8 mouse cellular contexts compared by ENCODE assay signal in the genomic region with DNA sequence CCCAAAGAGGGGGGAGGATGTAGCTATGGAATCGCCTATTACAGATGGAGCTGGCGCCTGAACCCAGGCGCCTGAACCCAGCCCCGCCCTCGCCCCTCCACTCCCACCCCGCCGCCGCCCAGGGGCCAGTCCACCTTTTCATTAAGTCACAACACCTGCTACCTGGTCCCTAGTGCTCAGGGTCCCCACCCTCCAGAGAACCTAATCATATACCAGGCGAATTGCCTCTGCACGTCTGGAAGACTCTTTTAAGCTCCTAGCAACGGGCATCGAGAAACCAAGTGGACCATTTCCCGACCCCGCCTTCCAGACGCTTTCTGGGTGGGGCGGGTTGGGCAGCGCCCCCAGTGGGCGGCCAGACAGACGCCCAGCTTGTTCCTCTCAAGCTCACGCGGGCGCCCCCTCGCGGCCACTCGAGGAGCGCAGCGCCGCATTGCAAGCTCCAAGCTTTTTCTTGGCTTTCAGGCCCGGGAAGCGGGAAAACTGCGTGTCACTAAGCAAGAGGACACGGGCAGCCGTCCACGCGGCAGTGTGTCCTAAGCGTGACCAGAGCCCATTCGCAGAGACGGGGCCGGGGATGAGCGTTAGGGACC. TPM values are rescaled to one million over a fixed set of nuclear protein-coding genes. Genes with fewer than 3 reads are reported as not detected.
DNase-seq lines count a peak whose midpoint lies in the region; ATAC-seq lines count a peak whose summit lies in the region.

No protein-coding gene starts in this region.

- no peaks in the 10 kb centered on the region for H3K36me3 ChIP-seq in hindbrain, embryonic 16.5 days (ENCODE audit: control insufficient read depth, insufficient read depth, low read length)
- no peaks in the 10 kb centered on the region for H3K36me3 ChIP-seq in macrophage (ENCODE audit: inconsistent target)

- peaks cover 15% of the 10 kb centered on the region; the same call in 1 of the 2 replicates for H3K79me2 ChIP-seq in macrophage (ENCODE audit: inconsistent target)

- peak overlapping the region; percentile 94 for H3K9ac ChIP-seq in hindbrain, embryonic 16.5 days (ENCODE audit: low read depth, low read length)

- H3K4me1 ChIP-seq in hindbrain, embryonic 16.5 days (ENCODE audit: control insufficient read depth, insufficient read depth, low read depth, low read length) = peaks cover 11% of the 10 kb centered on the region

- no peaks in the 10 kb centered on the region for H3K27me3 ChIP-seq in hindbrain, embryonic 16.5 days (replicated peaks; ENCODE audit: control insufficient read depth, insufficient read depth, low read length)

- ATAC-seq in hindbrain, embryonic 16.5 days = peak; percentile 74; the same call in 1 of the 2 replicates

- peak overlapping the region; percentile 82 for H3K4me3 ChIP-seq in hindbrain, embryonic 16.5 days (ENCODE audit: low read length)
- H3K4me3 ChIP-seq in macrophage (ENCODE audit: inconsistent target) = peak overlapping the region; percentile 41

- no peaks in the 10 kb centered on the region for H3K9me3 ChIP-seq in hindbrain, embryonic 16.5 days (ENCODE audit: control insufficient read depth, low read length)

- H3K4me2 ChIP-seq in hindbrain, embryonic 16.5 days (ENCODE audit: low read length) = peak overlapping the region; percentile 84

- H3K27ac ChIP-seq in hindbrain, embryonic 16.5 days (ENCODE audit: low read depth, low read length) = peak overlapping the region; percentile 99
- H3K27ac ChIP-seq in macrophage = no peak overlapping the region

- 0% methylated on average over 40 of the region's 40 CpGs for WGBS in hindbrain, embryonic 16.5 days
- under 1% methylated on average over 40 of the region's 40 CpGs for WGBS in macrophage (ENCODE audit: missing documents)

- DNase-seq in ZHBTc4 (ENCODE audit: low read depth, low spot score) = peak; percentile 98
- DNase-seq in cerebellum, postnatal 4 days (ENCODE audit: low spot score in 2 of 2) = peak; percentile 93 to 98
- peak; percentile 92 for DNase-seq in gastrocnemius, adult 18-20 months (ENCODE audit: low spot score)
- peak; percentile 94 to 95 for DNase-seq in left cerebral cortex, adult 18-20 months (ENCODE audit: low spot score in 2 of 2)
- DNase-seq in right cerebral cortex, adult 2 months (ENCODE audit: low spot score in 2 of 2) = peak; percentile 95 to 96
- DNase-seq in urinary bladder, postnatal 25 days (ENCODE audit: low spot score) = peak; percentile 95

RNA-seq across cellular contexts. Expression of gene Apba1, which starts 0.6 kb away (rescaled TPM):
- total RNA-seq in gastrocnemius, adult 18-20 months (2021) = 1 to 10 TPM in 1 of 2 experiments, under 1 TPM in 1; 0.82 to 1.3 TPM
- 12.7 and 13.3 TPM in 2 replicates for polyA plus RNA-seq in hindbrain, embryonic 16.5 days (2015; fragmentation: Nextera tagmentation; extraction: Ambion mirVana)
- total RNA-seq in left cerebral cortex, adult 18-20 months (2021) = 100 to 1,000 TPM; 125 to 137 TPM
- total RNA-seq in macrophage (2018; cell fraction: chromatin; rRNA removed) = 10 to 100 TPM in 22 of 26 experiments, 1 to 10 TPM in 4; 2.2 to 18.6 (median 12.6) TPM
- 10 to 100 TPM; 14.6 to 33.4 (median 21.3) TPM for total RNA-seq in macrophage (2018; cell fraction: cytosol; rRNA removed)
- total RNA-seq in macrophage (2018; cell fraction: nucleus; rRNA removed) = 10 to 100 TPM in 24 of 26 experiments, 1 to 10 TPM in 2; 4.1 to 34.3 (median 18.9) TPM
- 5.8 to 14.4 TPM (median 8.7 TPM) in 3 replicates for polyA plus RNA-seq in macrophage (2018)

Comparison
In these comparisons a context has a peak if more than half of its experiments do, and no peak if none do; other contexts are left out.
1. RNA of gene Apba1, which starts 0.6 kb away (total RNA-seq): 125 to 137 TPM in left cerebral cortex, adult 18-20 months; 0.82 to 1.3 TPM in gastrocnemius, adult 18-20 months; every median in the first group is over 10 times any median in the second.
2. Peak in every context shown above with its lines, with median percentiles within 50 percentile points of each other: DNase-seq.